Mouse (Mus musculus) embryonic fibroblast, embryonic 13.5 days (primary cell): ENCODE results near the gene Arpc3.

Experiments used
- CTCF ChIP-seq: IDR thresholded peaks from 2 replicates; pipeline ENCODE4 v1.5.1; 2011; ENCODE audit warnings: mild to moderate bottlenecking, control low read depth, low read length, moderate library complexity, borderline replicate concordance; ENCODE audit not compliant: insufficient read depth
- POLR2A ChIP-seq: IDR thresholded peaks from 2 replicates; pipeline ENCODE4 v1.6.1; 2011; ENCODE audit warnings: low read depth, mild to moderate bottlenecking, control low read depth, low read length, moderate library complexity

- TF ChIP-seq CTCF, result no peak
- TF ChIP-seq POLR2A, result no peak
These were observed 23.8 kb downstream of the Arpc3 start for GRCm38 (mm10) chr5:122415465-122415864.
